Mouse (Mus musculus) MEL (cell line): ENCODE measurements around the gene Stc2. TPM values are rescaled to one million over a fixed set of nuclear protein-coding genes. Genes with fewer than 3 reads are reported as not detected.

Experiments used
- DNase-seq: peaks from one replicate; pipeline ENCODE4 v3.0.0; 2011; ENCODE audit warnings: low read depth, low spot score
- H3K27ac ChIP-seq: 2 replicates; pipeline ENCODE4 v1.5.1; 2012; ENCODE audit warnings: low read depth, mild to moderate bottlenecking, control low read depth, low read length, moderate library complexity; ENCODE audit not compliant: control insufficient read depth
- H3K27me3 ChIP-seq, 2 experiments: fragments of 150-350 bp in 1 of 2; sonication (generic) in 1 of 2; 2 replicates each; pipeline ENCODE4 v1.6.1; 2012; ENCODE audit warnings: low read length in 2 of 2, mild to moderate bottlenecking in 2 of 2, improper control_type of control experiment in 1 of 2, moderate library complexity in 1 of 2; ENCODE audit not compliant: insufficient read depth in 2 of 2, control insufficient read depth in 1 of 2
- H3K36me3 ChIP-seq, 2 experiments: 2 replicates each; pipeline ENCODE4 v1.6.1; 2012 to 2014; ENCODE audit warnings: low read length in 2 of 2, improper control_type of control experiment in 1 of 2, inconsistent platforms in 1 of 2, mild to moderate bottlenecking in 1 of 2; ENCODE audit not compliant: insufficient read depth in 2 of 2, control insufficient read depth in 1 of 2
- H3K4me1 ChIP-seq, 2 experiments: fragments of 150-350 bp in 1 of 2; sonication (generic) in 1 of 2; 2 replicates each; pipeline ENCODE4 v1.6.1; 2012; ENCODE audit warnings: low read length in 2 of 2, improper control_type of control experiment in 1 of 2, mild to moderate bottlenecking in 1 of 2; ENCODE audit not compliant: insufficient read depth in 2 of 2, control insufficient read depth in 1 of 2
- H3K4me3 ChIP-seq, 2 experiments: fragments of 150-350 bp in 1 of 2; sonication (generic) in 1 of 2; 2 replicates each; pipeline ENCODE4 v1.5.1; 2012; ENCODE audit warnings: low read depth in 2 of 2, low read length in 2 of 2, mild to moderate bottlenecking in 2 of 2, moderate library complexity in 2 of 2, control low read depth in 1 of 2, improper control_type of control experiment in 1 of 2; ENCODE audit not compliant: control insufficient read depth in 1 of 2, insufficient read depth in 1 of 2
- H3K79me2 ChIP-seq: 2 replicates; pipeline ENCODE4 v1.6.1; 2012; ENCODE audit warnings: mild to moderate bottlenecking, low read length, moderate library complexity; ENCODE audit not compliant: control insufficient read depth, poor library complexity, insufficient read depth
- H3K9ac ChIP-seq: 2 replicates; pipeline ENCODE4 v1.6.1; 2012; ENCODE audit warnings: low read depth, mild to moderate bottlenecking, control low read depth, low read length, moderate library complexity; ENCODE audit not compliant: control insufficient read depth, poor library complexity, severe bottlenecking
- H3K9me3 ChIP-seq: fragments of 150-350 bp; sonication (generic); replicated peaks from 2 replicates; pipeline ENCODE4 v1.6.1; 2012; ENCODE audit warnings: mild to moderate bottlenecking, low read length, improper control_type of control experiment, moderate library complexity; ENCODE audit not compliant: insufficient read depth
- BHLHE40 ChIP-seq: IDR thresholded peaks from 2 replicates; pipeline ENCODE4 v1.6.1; 2012; ENCODE audit warnings: low read depth, mild to moderate bottlenecking, inconsistent platforms, low read length, improper control_type of control experiment, borderline replicate concordance
- CHD1 ChIP-seq: IDR thresholded peaks from 2 replicates; pipeline ENCODE4 v1.6.1; 2012; ENCODE audit warnings: low read depth, mild to moderate bottlenecking, inconsistent platforms, low read length, improper control_type of control experiment
- CHD2 ChIP-seq: IDR thresholded peaks from 2 replicates; pipeline ENCODE4 v1.6.1; 2011; ENCODE audit warnings: low read length, improper control_type of control experiment
- CTCF ChIP-seq, 3 experiments: IDR thresholded peaks in 2 of 3; conservative IDR thresholded peaks in 1 of 3; 2 replicates each; pipeline ENCODE4 v1.5.1; 2011 to 2012; ENCODE audit warnings: low read length in 3 of 3, low read depth in 2 of 3, mild to moderate bottlenecking in 2 of 3, improper control_type of control experiment in 1 of 3, inconsistent platforms in 1 of 3, mixed read lengths in 1 of 3, moderate library complexity in 1 of 3; ENCODE audit not compliant: control insufficient read depth in 1 of 3, insufficient read depth in 1 of 3, poor library complexity in 1 of 3, severe bottlenecking in 1 of 3
- E2F4 ChIP-seq: IDR thresholded peaks from 2 replicates; pipeline ENCODE4 v1.6.1; 2011; ENCODE audit warnings: low read depth, low read length, improper control_type of control experiment, borderline replicate concordance
- EP300 ChIP-seq, 2 experiments: IDR thresholded peaks; 2 replicates each; pipeline ENCODE4 v1.6.1; 2011; ENCODE audit warnings: improper control_type of control experiment in 2 of 2, low read length in 2 of 2, low read depth in 1 of 2, mild to moderate bottlenecking in 1 of 2
- ETS1 ChIP-seq: IDR thresholded peaks from 2 replicates; pipeline ENCODE4 v1.6.1; 2012; ENCODE audit warnings: low read depth, mild to moderate bottlenecking, inconsistent platforms, low read length, improper control_type of control experiment, moderate library complexity
- GABPA ChIP-seq: IDR thresholded peaks from 2 replicates; pipeline ENCODE4 v1.6.1; 2012; ENCODE audit warnings: low read depth, mild to moderate bottlenecking, inconsistent platforms, low read length, improper control_type of control experiment, moderate library complexity
- GATA1 ChIP-seq: IDR thresholded peaks from 2 replicates; pipeline ENCODE4 v1.6.1; 2011; ENCODE audit warnings: low read depth, low read length, improper control_type of control experiment
- HCFC1 ChIP-seq: IDR thresholded peaks from 2 replicates; pipeline ENCODE4 v1.6.1; 2012; ENCODE audit warnings: low read depth, mild to moderate bottlenecking, inconsistent platforms, low read length, improper control_type of control experiment, moderate library complexity
- JUND ChIP-seq: IDR thresholded peaks from 2 replicates; pipeline ENCODE4 v1.6.1; 2011; ENCODE audit warnings: low read depth, mild to moderate bottlenecking, improper control_type of control experiment, low read length
- KAT2A ChIP-seq: conservative IDR thresholded peaks from 2 replicates; pipeline ENCODE4 v1.6.1; 2012; ENCODE audit warnings: low read depth, low read length, improper control_type of control experiment, inconsistent platforms
- MAFK ChIP-seq: IDR thresholded peaks from 2 replicates; pipeline ENCODE4 v1.6.1; 2011; ENCODE audit warnings: low read depth, mild to moderate bottlenecking, low read length, improper control_type of control experiment, borderline replicate concordance
- MAX ChIP-seq: IDR thresholded peaks from 2 replicates; pipeline ENCODE4 v1.6.1; 2011; ENCODE audit warnings: low read length, improper control_type of control experiment
- MAZ ChIP-seq: IDR thresholded peaks from 2 replicates; pipeline ENCODE4 v1.6.1; 2012; ENCODE audit warnings: low read depth, mild to moderate bottlenecking, inconsistent platforms, low read length, improper control_type of control experiment
- MYB ChIP-seq: IDR thresholded peaks from 2 replicates; pipeline ENCODE4 v1.6.1; 2011; ENCODE audit warnings: mild to moderate bottlenecking, low read depth, low read length, improper control_type of control experiment
- MYC ChIP-seq: IDR thresholded peaks from 2 replicates; pipeline ENCODE4 v1.6.1; 2011; ENCODE audit warnings: low read depth, mild to moderate bottlenecking, low read length, improper control_type of control experiment, moderate library complexity
- NELFE ChIP-seq: IDR thresholded peaks from 2 replicates; pipeline ENCODE4 v1.6.1; 2011; ENCODE audit warnings: low read depth, low read length, improper control_type of control experiment
- NRF1 ChIP-seq: IDR thresholded peaks from 2 replicates; pipeline ENCODE4 v1.6.1; 2014; ENCODE audit warnings: low read depth, mild to moderate bottlenecking, inconsistent platforms, low read length, improper control_type of control experiment, moderate library complexity; ENCODE audit not compliant: poor library complexity, insufficient read depth, severe bottlenecking
- POLR2A ChIP-seq, 2 experiments: IDR thresholded peaks; 2 replicates each; pipeline ENCODE4 v1.6.1; 2011 to 2012; ENCODE audit warnings: low read length in 2 of 2, mild to moderate bottlenecking in 2 of 2, control low read depth in 1 of 2, improper control_type of control experiment in 1 of 2, low read depth in 1 of 2, moderate library complexity in 1 of 2; ENCODE audit not compliant: control insufficient read depth in 1 of 2, insufficient read depth in 1 of 2, poor library complexity in 1 of 2
- POLR2AphosphoS2 ChIP-seq: IDR thresholded peaks from 2 replicates; pipeline ENCODE4 v1.6.1; 2011; ENCODE audit warnings: low read length, improper control_type of control experiment
- POLR2AphosphoS5 ChIP-seq: IDR thresholded peaks from 2 replicates; pipeline ENCODE4 v1.6.1; 2012; ENCODE audit warnings: low read depth, borderline replicate concordance, mild to moderate bottlenecking, inconsistent platforms, low read length, moderate library complexity, mixed read lengths
- SMC3 ChIP-seq: IDR thresholded peaks from 2 replicates; pipeline ENCODE4 v1.6.1; 2011; ENCODE audit warnings: low read depth, low read length, improper control_type of control experiment
- TBP ChIP-seq: IDR thresholded peaks from 2 replicates; pipeline ENCODE4 v1.8.0; 2011; ENCODE audit warnings: low read depth, low read length, improper control_type of control experiment
- TCF12 ChIP-seq: IDR thresholded peaks from 2 replicates; pipeline ENCODE4 v1.6.1; 2014; ENCODE audit warnings: low read depth, mild to moderate bottlenecking, inconsistent platforms, low read length, improper control_type of control experiment, moderate library complexity
- USF1 ChIP-seq: IDR thresholded peaks from 2 replicates; pipeline ENCODE4 v1.6.1; 2014; ENCODE audit warnings: low read depth, mild to moderate bottlenecking, inconsistent platforms, low read length, improper control_type of control experiment, moderate library complexity
- USF2 ChIP-seq, 2 experiments: IDR thresholded peaks; 2 replicates each; pipeline ENCODE4 v1.6.1; 2011 to 2012; ENCODE audit warnings: improper control_type of control experiment in 2 of 2, low read length in 2 of 2, borderline replicate concordance in 1 of 2, inconsistent platforms in 1 of 2, low read depth in 1 of 2, mild to moderate bottlenecking in 1 of 2; ENCODE audit not compliant: insufficient read depth in 1 of 2
- ZC3H11A ChIP-seq: IDR thresholded peaks from 2 replicates; pipeline ENCODE4 v1.6.1; 2012; ENCODE audit warnings: low read depth, mild to moderate bottlenecking, inconsistent platforms, low read length, improper control_type of control experiment
- ZMIZ1 ChIP-seq: IDR thresholded peaks from 2 replicates; pipeline ENCODE4 v1.6.1; 2012; ENCODE audit warnings: low read depth, mild to moderate bottlenecking, inconsistent platforms, low read length, improper control_type of control experiment, moderate library complexity
- polyA plus RNA-seq, 2 experiments: library from polyadenylated mRNA; stranded (reverse) in 1 of 2; unstranded in 1 of 2; fragments of >175 nt in 1 of 2; fragments of >200 nt in 1 of 2; gene quantifications; 2 replicates each; pipeline versions ENCODE4 v1.2.1 to v1.2.4; 2012; ENCODE audit warnings: low replicate concordance in 2 of 2, low read depth in 1 of 2; ENCODE audit not compliant: insufficient read length in 2 of 2, insufficient read depth in 1 of 2, missing spikeins in 1 of 2
- total RNA-seq: library from RNA; depleted of rRNA; stranded (reverse); fragments of 300-350 nt; gene quantifications from 2 replicates; pipeline ENCODE4 v1.2.3, GENCODE M21; 2012

Stc2 gene
- total and polyA plus RNA-seq, 3 experiments, result 20.3 to 32.5 TPM; not detected in 1

DNA sequence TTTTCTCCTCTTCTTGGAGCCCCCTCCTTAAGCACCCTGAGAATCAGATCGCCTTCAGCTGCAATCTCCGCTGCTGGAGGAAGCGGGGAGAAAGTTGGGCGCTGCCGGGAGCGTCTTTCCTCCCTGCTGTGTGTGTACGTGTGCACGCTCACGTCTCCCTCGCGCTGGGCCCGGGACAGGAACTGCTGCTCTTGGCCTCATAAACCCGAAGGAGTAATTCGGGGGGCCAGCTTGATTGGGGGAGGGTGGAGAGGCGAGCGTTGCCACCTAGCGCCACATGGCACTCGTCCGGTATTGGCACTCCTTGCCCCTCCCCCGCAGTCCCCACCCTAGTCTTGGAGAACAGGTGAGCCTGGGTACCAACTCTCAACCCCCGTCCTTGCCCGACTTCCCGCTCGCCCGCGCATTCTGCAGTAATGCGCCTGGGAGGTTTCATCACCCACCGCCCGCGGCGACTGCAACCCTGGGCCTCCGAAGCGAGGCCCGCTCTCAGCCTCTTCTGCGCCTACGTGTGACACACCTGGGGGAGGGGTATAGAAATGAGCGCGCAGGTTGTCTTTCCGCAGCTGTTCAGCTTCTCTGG lies 1.5 kb upstream of the Stc2 start (continued):
- no peak for TF ChIP-seq MYB
- no peak for TF ChIP-seq ZC3H11A
- 0 out of 2 replicates have a peak, but pooled peaks have one; percentile 22 for TF ChIP-seq MAZ
- peak; percentile 46; the same call in 1 of the 2 replicates for TF ChIP-seq TBP
- TF ChIP-seq EP300 (IDR thresholded peaks at IDR 0.05; ENCODE audit: low read depth in 1 of 2, low read length in 2 of 2), result peak in 1 of 2 experiments; percentile 15; a peak in 2 of 4 replicates
- no peak for TF ChIP-seq USF1
- no peak for TF ChIP-seq JUND
- TF ChIP-seq MAX, result peak; percentile 74
- TF ChIP-seq HCFC1, result peak; percentile 46; the same call in 1 of the 2 replicates
- TF ChIP-seq GABPA, result 0 out of 2 replicates have a peak, but pooled peaks have one; percentile 12
- no peak for TF ChIP-seq E2F4
- peak; percentile 35; the same call in 1 of the 2 replicates for TF ChIP-seq SMC3
- peak; percentile 76; the same call in 1 of the 2 replicates for TF ChIP-seq ZMIZ1
- peak; percentile 38 for TF ChIP-seq ETS1
- peak; percentile 38; the same call in 1 of the 2 replicates for TF ChIP-seq POLR2AphosphoS2
- TF ChIP-seq GATA1, result no peak
- peak; percentile 44; a peak in 2 of 4 replicates for TF ChIP-seq POLR2A (IDR thresholded peaks at IDR 0.05; ENCODE audit: control insufficient read depth in 1 of 2, insufficient read depth in 1 of 2, low read depth in 1 of 2, low read length in 2 of 2, poor library complexity in 1 of 2)
- no peak for TF ChIP-seq POLR2AphosphoS5
- no peak; the same call in 1 of the 2 replicates for TF ChIP-seq MYC

DNA sequence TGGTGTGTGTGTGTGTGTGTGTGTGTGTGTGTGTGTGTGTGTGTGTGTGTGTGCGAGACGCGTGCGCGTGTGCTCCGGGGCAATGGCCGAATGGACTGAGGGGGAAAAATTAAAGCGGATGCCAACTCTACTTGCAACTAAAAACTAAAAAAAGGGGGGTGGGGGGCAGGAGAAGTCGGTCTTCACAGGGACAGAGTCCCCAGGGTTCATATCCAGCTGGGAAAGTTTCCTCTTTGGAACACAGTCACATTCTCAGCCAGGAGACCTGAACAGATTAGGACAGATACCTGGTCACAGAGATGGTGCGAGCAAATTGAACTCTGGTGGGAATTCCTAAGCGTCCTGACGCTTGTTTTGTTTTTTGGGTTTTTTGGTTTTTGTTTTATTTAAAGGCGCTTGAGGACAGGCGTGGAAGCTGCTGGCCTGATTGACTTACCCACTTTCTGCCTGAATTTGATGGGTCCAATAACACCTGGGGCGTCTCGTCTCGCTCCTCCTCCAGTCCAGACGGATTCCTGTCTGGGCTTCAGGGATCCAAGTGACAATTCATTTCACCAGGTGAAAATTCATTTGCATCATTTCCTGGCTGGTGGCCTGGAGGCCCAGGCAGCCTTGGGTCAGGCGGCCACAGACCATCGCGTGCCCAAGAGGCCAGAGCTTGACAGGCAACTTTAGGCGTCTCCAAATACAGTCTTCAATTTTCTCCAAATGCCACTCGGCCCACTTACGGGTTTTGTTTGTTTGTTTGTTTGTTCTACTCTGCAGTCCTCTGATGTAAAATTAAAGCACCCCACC lies 759 bp upstream of the Stc2 start:
- H3K27me3 ChIP-seq, result no peaks in the 10 kb centered on the region
- peak; percentile 74 for DNase-seq
- peak overlapping the region; percentile 91 for H3K9ac ChIP-seq

More for the DNA sequence above, 759 bp upstream of the Stc2 start:
- Histone ChIP-seq H3K36me3 (peaks cover 19 to 31% of the 10 kb centered on the region in 2 experiments), H3K27ac (peak overlapping the region; percentile 72), H3K9me3 (no peaks in the 10 kb centered on the region), H3K79me2 (peaks cover 28% of the 10 kb centered on the region), H3K4me1 (peaks cover 24 to 38% of the 10 kb centered on the region in 2 experiments), H3K4me3 (peak overlapping the region; percentile 78 to 87)
- TF ChIP-seq CHD1, result peak; percentile 11
- no peak for TF ChIP-seq POLR2AphosphoS5
- no peak for TF ChIP-seq TBP
- TF ChIP-seq CHD2, result no peak
- 0 out of 4 replicates have a peak, but pooled peaks of 1 of the 2 experiments have one; percentile 3 for TF ChIP-seq USF2 (IDR thresholded peaks at IDR 0.05; ENCODE audit: borderline replicate concordance in 1 of 2, insufficient read depth in 1 of 2, low read depth in 1 of 2, low read length in 2 of 2)
- no peak for TF ChIP-seq MAFK
- no peak for TF ChIP-seq MYC
- TF ChIP-seq CTCF (IDR thresholded peaks at IDR 0.05 in 2 of 3, conservative IDR thresholded peaks at IDR 0.05 in 1 of 3; ENCODE audit: control insufficient read depth in 1 of 3, insufficient read depth in 1 of 3, low read depth in 2 of 3, low read length in 3 of 3, poor library complexity in 1 of 3, severe bottlenecking in 1 of 3), result no peak
- peak; percentile 1; the same call in 1 of the 2 replicates for TF ChIP-seq NRF1
- peak; percentile 72; the same call in 1 of the 2 replicates for TF ChIP-seq BHLHE40
- TF ChIP-seq USF1, result no peak
- no peak; the same call in 1 of the 2 replicates for TF ChIP-seq NELFE
- no peak for TF ChIP-seq SMC3
- TF ChIP-seq POLR2AphosphoS2, result peak; percentile 31; the same call in 1 of the 2 replicates
- TF ChIP-seq EP300 (IDR thresholded peaks at IDR 0.05; ENCODE audit: low read depth in 1 of 2, low read length in 2 of 2), result 0 out of 4 replicates have a peak, but pooled peaks of 1 of the 2 experiments have one; percentile 11
- TF ChIP-seq POLR2A (IDR thresholded peaks at IDR 0.05; ENCODE audit: control insufficient read depth in 1 of 2, insufficient read depth in 1 of 2, low read depth in 1 of 2, low read length in 2 of 2, poor library complexity in 1 of 2), result 0 out of 4 replicates have a peak, but pooled peaks of 1 of the 2 experiments have one; percentile 34
- no peak for TF ChIP-seq KAT2A
- TF ChIP-seq TCF12, result no peak
- TF ChIP-seq ZMIZ1, result peak; percentile 1; the same call in 1 of the 2 replicates
